Mouse (Mus musculus) small intestine, adult 2 months (tissue): ENCODE data around the gene Papss1.

Experiments used
- CTCF ChIP-seq: fragments of 200-500 bp; IDR thresholded peaks from 2 replicates; pipeline ENCODE4 v1.5.1; 2012; ENCODE audit warnings: low read depth, mild to moderate bottlenecking, control low read depth, inconsistent platforms, low read length, moderate library complexity, mixed read lengths; ENCODE audit not compliant: insufficient replicate concordance, insufficient read length; ENCODE audit errors: extremely low read depth
- POLR2A ChIP-seq: fragments of 200-500 bp; IDR thresholded peaks from 2 replicates; pipeline ENCODE4 v1.6.1; 2012; ENCODE audit warnings: low read depth, mild to moderate bottlenecking, control low read depth, inconsistent platforms, low read length, moderate library complexity

DNA sequence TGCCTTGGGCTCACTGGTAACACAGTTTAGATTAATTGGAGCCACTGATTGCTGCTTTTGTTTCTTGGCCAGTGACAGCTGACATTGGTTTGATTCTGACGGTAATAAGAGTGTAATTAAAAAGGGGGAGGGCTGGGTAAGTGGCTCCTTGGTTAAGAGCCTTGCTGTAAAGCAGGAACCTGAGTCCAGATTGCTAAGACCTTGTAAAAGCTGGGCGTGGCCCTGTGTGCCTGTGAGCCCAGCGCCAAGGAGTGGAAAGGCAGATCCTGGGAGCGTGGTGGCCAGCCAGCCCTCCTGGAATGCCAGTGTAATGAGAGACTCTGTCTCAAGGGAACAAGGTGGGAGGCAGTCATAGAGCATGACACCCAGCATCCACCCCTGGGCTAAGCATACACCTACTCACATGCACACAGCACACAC is 38.4 kb downstream of the Papss1 start:
- no peak for TF ChIP-seq POLR2A
- no peak for TF ChIP-seq CTCF
